Mouse (Mus musculus): ENCODE results near the gene Ift57.

DNA sequence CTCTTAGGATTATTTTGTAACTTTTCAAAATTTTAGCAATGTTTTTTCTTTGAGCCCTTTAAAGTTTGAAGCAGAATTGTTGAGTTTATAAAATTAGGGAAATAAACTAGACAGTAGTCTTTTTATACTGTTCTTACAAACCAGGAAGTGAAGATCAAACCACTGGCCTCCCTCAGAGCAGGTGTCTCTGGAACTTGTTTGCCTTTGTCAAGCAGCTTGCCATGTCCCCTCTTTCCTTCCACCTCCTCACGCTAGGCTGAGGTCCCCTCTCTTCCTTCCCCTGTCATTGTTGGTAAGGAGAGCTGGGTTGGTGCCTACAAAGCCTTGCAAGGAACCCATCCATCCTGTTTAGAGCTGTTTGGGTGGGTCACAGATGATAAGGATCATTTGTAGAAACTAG, 9.0 kb downstream of the Ift57 start:
- TF ChIP-seq CTCF (IDR thresholded peaks at IDR 0.05; ENCODE audit: low read depth) (no peak), EP300 (IDR thresholded peaks at IDR 0.05; ENCODE audit: low read depth) (no peak)

Data from heart, postnatal 0 days (tissue).